ENCODE assay signal across 7 mouse cellular contexts in genomic region chr6:124930231-124930630, GRCm38 (mm10). TPM values are rescaled to one million over a fixed set of nuclear protein-coding genes. Genes with fewer than 3 reads are reported as not detected.
A peak's percentile ranks its signal among the peaks of the same experiment; 100 is the strongest.
DNase-seq lines count a peak whose midpoint lies in the region; ATAC-seq and TF ChIP-seq lines count a peak whose summit lies in the region.

No protein-coding gene starts in this region.

- peak overlapping the region; percentile 49 for H3K4me2 ChIP-seq in forebrain, embryonic 14.5 days (ENCODE audit: low read length)
- peak overlapping the region; percentile 52 for H3K4me2 ChIP-seq in midbrain, embryonic 16.5 days (ENCODE audit: low read length)

- H3K9ac ChIP-seq in forebrain, embryonic 14.5 days (ENCODE audit: low read length), result peak overlapping the region; percentile 94
- peak overlapping the region; percentile 95 for H3K9ac ChIP-seq in midbrain, embryonic 16.5 days (ENCODE audit: low read depth, low read length)

- no peak overlapping the region for H3K4me3 ChIP-seq in testis, adult 2 months (ENCODE audit: control insufficient read depth, low read depth, low read length)
- peak overlapping the region; percentile 94 for H3K4me3 ChIP-seq in forebrain, embryonic 14.5 days (ENCODE audit: low read depth, low read length)
- peak overlapping the region; percentile 84 for H3K4me3 ChIP-seq in limb, embryonic 10.5 days
- peak overlapping the region; percentile 95 for H3K4me3 ChIP-seq in midbrain, embryonic 16.5 days (ENCODE audit: low read depth, low read length)

- 29% methylated on average over 1 of the region's 1 CpGs for WGBS in forebrain, embryonic 14.5 days
- 57% methylated on average over 1 of the region's 1 CpGs for WGBS in limb, embryonic 10.5 days
- 33% methylated on average over 1 of the region's 1 CpGs for WGBS in midbrain, embryonic 16.5 days

- TF ChIP-seq POLR2A in testis, adult 2 months (IDR thresholded peaks at IDR 0.05; ENCODE audit: control insufficient read depth, low read depth, low read length), result no peak

- H3K27ac ChIP-seq in testis, adult 2 months (ENCODE audit: control insufficient read depth, insufficient read depth, low read depth, low read length), result peak overlapping the region; percentile 25; the same call in 1 of the 2 replicates
- H3K27ac ChIP-seq in forebrain, embryonic 14.5 days (ENCODE audit: low read depth, low read length), result peak overlapping the region; percentile 96
- peak overlapping the region; percentile 94 for H3K27ac ChIP-seq in limb, embryonic 10.5 days
- H3K27ac ChIP-seq in midbrain, embryonic 16.5 days (ENCODE audit: low read length), result peak overlapping the region; percentile 96

- DNase-seq in testis, postnatal 10 days (ENCODE audit: low spot score), result no peak
- DNase-seq in forebrain, embryonic 14.5 days (ENCODE audit: low spot score), result no peak
- no peak for DNase-seq in limb, embryonic 10.5 days (ENCODE audit: low spot score)
- no peak for DNase-seq in frontal cortex, postnatal 36 days (ENCODE audit: low spot score in 2 of 2)
- DNase-seq in adrenal gland, adult 8-10 months, result no peak

- peaks cover 7% of the 10 kb centered on the region for H3K4me1 ChIP-seq in testis, adult 2 months (ENCODE audit: control insufficient read depth, insufficient read depth, low read length)
- peaks cover 13% of the 10 kb centered on the region for H3K4me1 ChIP-seq in forebrain, embryonic 14.5 days (ENCODE audit: control insufficient read depth, insufficient read depth, low read length)
- H3K4me1 ChIP-seq in limb, embryonic 10.5 days, result peaks cover 45% of the 10 kb centered on the region
- peaks cover 17% of the 10 kb centered on the region for H3K4me1 ChIP-seq in midbrain, embryonic 16.5 days (ENCODE audit: control insufficient read depth, insufficient read depth, low read length)

- no peak for ATAC-seq in forebrain, embryonic 14.5 days
- no peak for ATAC-seq in midbrain, embryonic 16.5 days

- no peaks in the 10 kb centered on the region for H3K27me3 ChIP-seq in testis, adult 2 months (ENCODE audit: control insufficient read depth, insufficient read depth, low read length)
- no peaks in the 10 kb centered on the region for H3K27me3 ChIP-seq in forebrain, embryonic 14.5 days (replicated peaks; ENCODE audit: control insufficient read depth, insufficient read depth, low read length)
- no peaks in the 10 kb centered on the region for H3K27me3 ChIP-seq in limb, embryonic 10.5 days (ENCODE audit: low read depth, poor library complexity, severe bottlenecking)
- H3K27me3 ChIP-seq in midbrain, embryonic 16.5 days (ENCODE audit: control insufficient read depth, insufficient read depth, low read depth, low read length), result no peaks in the 10 kb centered on the region

- TF ChIP-seq CTCF in testis, adult 2 months (IDR thresholded peaks at IDR 0.05; ENCODE audit: control insufficient read depth, insufficient read depth, insufficient replicate concordance, low read depth, low read length), result no peak

- no peaks in the 10 kb centered on the region; the same call in none of the 2 replicates for H3K36me3 ChIP-seq in testis, adult 2 months (ENCODE audit: control insufficient read depth, insufficient read depth, low read length)
- H3K36me3 ChIP-seq in forebrain, embryonic 14.5 days (ENCODE audit: control insufficient read depth, insufficient read depth, low read length), result peaks cover 25% of the 10 kb centered on the region
- peaks cover 29% of the 10 kb centered on the region for H3K36me3 ChIP-seq in limb, embryonic 10.5 days
- peaks cover 16% of the 10 kb centered on the region for H3K36me3 ChIP-seq in midbrain, embryonic 16.5 days (ENCODE audit: control insufficient read depth, insufficient read depth, low read length)

- H3K9me3 ChIP-seq in forebrain, embryonic 14.5 days (replicated peaks; ENCODE audit: control insufficient read depth, low read length), result no peaks in the 10 kb centered on the region
- no peaks in the 10 kb centered on the region for H3K9me3 ChIP-seq in limb, embryonic 10.5 days (replicated peaks)
- no peaks in the 10 kb centered on the region for H3K9me3 ChIP-seq in midbrain, embryonic 16.5 days (replicated peaks; ENCODE audit: control insufficient read depth, low read length, poor library complexity, severe bottlenecking)

RNA-seq across cellular contexts. Expression of gene Mlf2, which starts 1.0 kb away (rescaled TPM):
- 75.4 and 76.5 TPM in 2 replicates for polyA plus RNA-seq in testis, adult 2 months (2012; rRNA removed)
- 470 and 520 TPM in 2 replicates for polyA plus RNA-seq in forebrain, embryonic 14.5 days (2014; fragmentation: Nextera tagmentation; extraction: Ambion mirVana)
- 428 and 433 TPM in 2 replicates for polyA plus RNA-seq in limb, embryonic 10.5 days (2016; fragmentation: Nextera tagmentation; extraction: Ambion mirVana)
- 543 and 556 TPM in 2 replicates for polyA plus RNA-seq in midbrain, embryonic 16.5 days (2015; fragmentation: Nextera tagmentation; extraction: Ambion mirVana)
- 100 to 1,000 TPM; 277 to 296 (median 287) TPM for total RNA-seq in adrenal gland, adult 8-10 months (2022)

RNA-seq across cellular contexts. Expression of gene Ptms, which starts 10.3 kb away (rescaled TPM):
- polyA plus RNA-seq in testis, adult 2 months (2012; rRNA removed), result 142 and 168 TPM in 2 replicates
- 479 and 481 TPM in 2 replicates for polyA plus RNA-seq in forebrain, embryonic 14.5 days (2014; fragmentation: Nextera tagmentation; extraction: Ambion mirVana)
- polyA plus RNA-seq in limb, embryonic 10.5 days (2016; fragmentation: Nextera tagmentation; extraction: Ambion mirVana), result 144 and 208 TPM in 2 replicates
- polyA plus RNA-seq in midbrain, embryonic 16.5 days (2015; fragmentation: Nextera tagmentation; extraction: Ambion mirVana), result 700 and 743 TPM in 2 replicates
- total RNA-seq in adrenal gland, adult 8-10 months (2022), result 100 to 1,000 TPM; 741 to 843 (median 768) TPM

RNA-seq across cellular contexts. Expression of gene Lag3, which starts 18.7 kb away (rescaled TPM):
- 0.11 and 0.12 TPM in 2 replicates for polyA plus RNA-seq in testis, adult 2 months (2012; rRNA removed)
- 1.2 and 2.7 TPM in 2 replicates for polyA plus RNA-seq in forebrain, embryonic 14.5 days (2014; fragmentation: Nextera tagmentation; extraction: Ambion mirVana)
- 0.88 and 1.6 TPM in 2 replicates for polyA plus RNA-seq in limb, embryonic 10.5 days (2016; fragmentation: Nextera tagmentation; extraction: Ambion mirVana)
- 2.5 and 3.9 TPM in 2 replicates for polyA plus RNA-seq in midbrain, embryonic 16.5 days (2015; fragmentation: Nextera tagmentation; extraction: Ambion mirVana)
- total RNA-seq in adrenal gland, adult 8-10 months (2022), result 1 to 10 TPM; 1.1 to 2.7 (median 1.2) TPM

RNA-seq across cellular contexts. Expression of gene Cops7a, which starts 35.1 kb away (rescaled TPM):
- 387 and 413 TPM in 2 replicates for polyA plus RNA-seq in testis, adult 2 months (2012; rRNA removed)
- polyA plus RNA-seq in forebrain, embryonic 14.5 days (2014; fragmentation: Nextera tagmentation; extraction: Ambion mirVana), result 96.5 and 105 TPM in 2 replicates
- polyA plus RNA-seq in limb, embryonic 10.5 days (2016; fragmentation: Nextera tagmentation; extraction: Ambion mirVana), result 141 and 150 TPM in 2 replicates
- 87.6 and 94.0 TPM in 2 replicates for polyA plus RNA-seq in midbrain, embryonic 16.5 days (2015; fragmentation: Nextera tagmentation; extraction: Ambion mirVana)
- total RNA-seq in adrenal gland, adult 8-10 months (2022), result 100 to 1,000 TPM; 130 to 160 (median 147) TPM

RNA-seq across cellular contexts. Expression of gene Cd4, which starts 42.2 kb away (rescaled TPM):
- polyA plus RNA-seq in testis, adult 2 months (2012; rRNA removed), result 0.53 and 0.67 TPM in 2 replicates
- polyA plus RNA-seq in forebrain, embryonic 14.5 days (2014; fragmentation: Nextera tagmentation; extraction: Ambion mirVana), result 0.29 and 0.38 TPM in 2 replicates
- not detected in 2 replicates for polyA plus RNA-seq in limb, embryonic 10.5 days (2016; fragmentation: Nextera tagmentation; extraction: Ambion mirVana)
- polyA plus RNA-seq in midbrain, embryonic 16.5 days (2015; fragmentation: Nextera tagmentation; extraction: Ambion mirVana), result 0.11 TPM in 1 of 2 replicates, not detected in the other
- under 1 TPM; 0.40 to 0.83 (median 0.46) TPM for total RNA-seq in adrenal gland, adult 8-10 months (2022)

Comparison
In these comparisons a context has a peak if more than half of its experiments do, and no peak if none do; other contexts are left out.
1. H3K27ac ChIP-seq: peak in every context shown above with its lines; median percentile 96 in forebrain, embryonic 14.5 days; 96 in midbrain, embryonic 16.5 days; 94 in limb, embryonic 10.5 days; 25 in testis, adult 2 months.